Mouse (Mus musculus) testis, adult 2 months (tissue): ENCODE measurements around the gene Tuba8. TPM values are rescaled to one million over a fixed set of nuclear protein-coding genes. Genes with fewer than 3 reads are reported as not detected.

Experiments used
- H3K27ac ChIP-seq: fragments of 200-500 bp; 2 replicates; pipeline ENCODE4 v1.5.1; 2012; ENCODE audit warnings: low read depth, low read length; ENCODE audit not compliant: control insufficient read depth, insufficient read depth
- H3K27me3 ChIP-seq: fragments of 200-500 bp; 2 replicates; pipeline ENCODE4 v1.6.1; 2012; ENCODE audit warnings: mild to moderate bottlenecking, low read length, moderate library complexity; ENCODE audit not compliant: control insufficient read depth, insufficient read depth
- H3K36me3 ChIP-seq: fragments of 200-500 bp; 2 replicates; pipeline ENCODE4 v1.6.1; 2012; ENCODE audit warnings: mild to moderate bottlenecking, low read length; ENCODE audit not compliant: control insufficient read depth, insufficient read depth
- H3K4me1 ChIP-seq: fragments of 200-500 bp; 2 replicates; pipeline ENCODE4 v1.6.1; 2012; ENCODE audit warnings: low read length; ENCODE audit not compliant: control insufficient read depth, insufficient read depth
- H3K4me3 ChIP-seq: fragments of 200-500 bp; 2 replicates; pipeline ENCODE4 v1.5.1; 2012; ENCODE audit warnings: low read depth, mild to moderate bottlenecking, low read length, moderate library complexity, mixed read lengths; ENCODE audit not compliant: control insufficient read depth
- CTCF ChIP-seq: fragments of 200-500 bp; IDR thresholded peaks from 2 replicates; pipeline ENCODE4 v1.5.1; 2012; ENCODE audit warnings: low read depth, mild to moderate bottlenecking, inconsistent platforms, low read length, moderate library complexity; ENCODE audit not compliant: control insufficient read depth, insufficient read depth, insufficient replicate concordance
- POLR2A ChIP-seq: fragments of 200-500 bp; IDR thresholded peaks from 2 replicates; pipeline ENCODE4 v1.6.1; 2012; ENCODE audit warnings: low read depth, mild to moderate bottlenecking, inconsistent platforms, low read length, moderate library complexity; ENCODE audit not compliant: control insufficient read depth
- polyA plus RNA-seq: library from polyadenylated mRNA; depleted of rRNA; stranded (reverse); fragments of >200 nt; gene quantifications from 2 replicates; pipeline ENCODE4 v1.2.3, GENCODE M21; 2012

Tuba8 gene
- polyA plus RNA-seq, 1 experiment = 160 TPM

DNA sequence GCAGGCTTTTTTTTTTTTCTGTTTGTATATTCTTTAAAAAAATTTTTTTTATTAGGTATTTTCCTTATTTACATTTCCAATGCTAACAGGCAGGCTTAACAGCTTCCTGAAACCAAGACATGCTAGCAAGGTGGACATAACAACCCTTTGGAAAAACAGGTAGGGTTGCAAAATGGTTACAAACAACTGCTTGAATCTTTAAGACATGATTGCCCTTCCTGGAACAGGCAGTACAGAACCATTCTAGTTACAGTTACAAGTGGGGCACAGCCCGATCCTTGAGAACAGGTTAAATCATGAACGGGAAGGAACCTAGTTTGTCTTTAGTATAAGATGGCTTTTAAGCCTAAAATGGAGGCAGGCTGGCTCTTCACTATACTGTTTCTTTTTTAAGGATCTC, 25.9 kb downstream of the Tuba8 start:
- H3K36me3 ChIP-seq = no peaks in the 10 kb centered on the region
- TF ChIP-seq POLR2A = no peak
- no peak for TF ChIP-seq CTCF
- H3K4me1 ChIP-seq = no peaks in the 10 kb centered on the region
- H3K27me3 ChIP-seq = no peaks in the 10 kb centered on the region
- H3K4me3 ChIP-seq = no peak overlapping the region
- H3K27ac ChIP-seq = no peak overlapping the region

DNA sequence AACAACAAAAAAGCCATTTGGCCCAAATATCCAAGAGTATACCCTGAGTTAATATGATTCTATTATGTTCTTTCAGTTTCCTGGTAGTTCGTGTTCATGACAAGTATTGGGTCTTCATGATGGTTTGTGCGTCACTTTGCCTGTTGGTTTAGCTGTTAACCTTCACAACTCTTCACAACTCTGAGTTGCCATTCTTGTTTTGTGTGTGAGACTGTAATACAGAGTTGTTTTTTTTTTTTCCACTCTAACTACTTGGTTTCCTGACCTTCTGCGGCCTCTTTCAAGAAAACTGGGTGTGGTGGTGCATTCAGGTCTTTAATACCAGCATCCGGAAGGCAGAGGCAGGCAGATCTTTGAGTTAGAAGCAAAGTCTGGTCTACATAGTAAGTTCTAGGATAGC, 27.7 kb downstream of the Tuba8 start:
- Histone ChIP-seq H3K27me3 (no peaks in the 10 kb centered on the region), H3K36me3 (no peaks in the 10 kb centered on the region), H3K27ac (no peak overlapping the region), H3K4me1 (no peaks in the 10 kb centered on the region), H3K4me3 (no peak overlapping the region)
- TF ChIP-seq POLR2A (no peak), CTCF (no peak)

DNA sequence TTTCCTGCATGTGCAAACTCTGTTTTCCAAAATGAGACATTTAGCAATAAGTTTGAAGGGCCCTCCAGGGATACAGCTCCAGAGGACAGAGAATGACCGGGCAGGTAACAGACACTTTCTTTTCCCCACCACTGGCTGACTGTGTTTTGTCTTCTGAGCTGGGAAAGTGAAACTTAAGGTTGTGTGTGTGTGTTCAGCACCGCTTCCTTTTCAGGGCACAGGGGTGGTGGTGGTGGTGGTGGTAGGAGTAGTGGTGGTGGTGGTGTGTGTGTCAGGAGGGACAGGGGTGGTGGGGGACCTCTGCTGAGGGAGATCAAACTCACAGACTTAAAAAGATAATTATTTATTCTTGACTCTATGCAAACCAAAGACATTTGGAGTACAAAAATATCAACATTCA, 31.3 kb downstream of the Tuba8 start:
- H3K4me3 ChIP-seq = no peak overlapping the region
- H3K4me1 ChIP-seq = peaks cover 3% of the 10 kb centered on the region
- no peaks in the 10 kb centered on the region for H3K36me3 ChIP-seq
- H3K27ac ChIP-seq = no peak overlapping the region
- TF ChIP-seq CTCF = no peak
- no peak for TF ChIP-seq POLR2A
- H3K27me3 ChIP-seq = no peaks in the 10 kb centered on the region

DNA sequence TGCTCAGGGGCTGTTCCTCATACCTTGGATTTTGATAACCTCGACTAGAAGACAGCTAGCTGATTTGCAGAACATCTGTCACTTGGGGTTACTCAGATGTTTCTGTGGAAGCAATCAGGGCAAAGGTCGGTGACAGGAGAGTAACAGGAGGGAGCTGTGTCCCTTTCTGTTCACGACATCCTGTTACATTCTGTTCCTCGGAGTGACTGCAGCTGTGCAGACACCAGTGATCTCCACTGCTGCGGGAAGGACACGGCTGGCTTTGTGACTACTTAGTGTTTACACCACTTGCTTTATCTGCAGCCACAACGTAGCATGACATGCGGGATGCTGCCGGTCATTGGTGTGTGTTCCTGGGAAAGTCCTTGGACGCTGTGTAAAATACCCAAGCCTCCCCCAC, 32.7 kb downstream of the Tuba8 start:
- Histone ChIP-seq H3K4me1 (peaks cover 3% of the 10 kb centered on the region), H3K4me3 (no peak overlapping the region), H3K27me3 (no peaks in the 10 kb centered on the region), H3K27ac (no peak overlapping the region), H3K36me3 (no peaks in the 10 kb centered on the region)
- TF ChIP-seq POLR2A (no peak), CTCF (no peak)

DNA sequence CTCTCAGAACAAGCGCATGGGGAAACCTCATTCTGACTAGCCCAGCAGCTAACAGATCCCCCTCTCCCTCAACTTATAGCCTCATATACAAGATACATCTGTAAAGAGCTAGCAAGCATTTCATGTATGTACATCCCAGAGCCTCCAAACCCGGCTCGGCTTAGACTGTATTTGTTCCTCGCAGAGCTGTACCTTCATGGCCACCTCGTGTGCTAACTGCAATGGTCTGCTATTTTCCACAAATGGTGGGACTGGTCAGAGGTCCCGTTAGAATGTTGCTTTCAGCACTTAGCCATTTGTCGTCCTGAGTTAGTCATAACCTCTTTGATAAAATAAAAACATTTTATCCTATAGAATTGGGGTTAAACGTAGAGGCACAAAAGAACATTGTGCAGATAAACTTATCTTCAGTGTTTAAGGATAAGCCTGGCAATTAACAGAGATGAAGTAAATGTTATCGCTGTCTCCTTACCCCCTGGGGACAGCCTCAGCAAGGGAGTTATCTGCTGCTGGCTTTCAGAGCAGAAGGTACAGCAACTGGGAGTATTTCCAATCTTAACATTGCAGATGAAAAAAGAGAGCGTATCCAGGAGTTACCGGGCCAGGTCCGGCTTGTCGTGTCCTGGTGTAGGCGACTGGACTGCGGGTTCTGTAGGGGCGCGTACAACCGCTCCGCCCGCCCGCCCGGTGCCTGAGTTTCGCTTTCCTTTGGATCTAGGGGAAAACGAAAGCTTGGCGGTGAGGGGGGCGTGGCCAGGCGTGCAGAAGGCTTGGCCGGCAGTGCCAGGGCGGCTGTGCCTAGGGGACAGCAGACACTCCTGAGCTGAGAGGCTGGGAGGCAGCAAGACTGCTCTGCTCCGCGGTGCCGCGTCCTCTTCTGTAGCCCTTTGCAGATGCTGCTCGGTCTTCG, 34.9 kb downstream of the Tuba8 start, which contains the start of gene Usp18:
Usp18 (plus strand) TSS at position 780 of the 910 bp plus-strand sequence.
- Histone ChIP-seq H3K27me3 (no peaks in the 10 kb centered on the region), H3K4me1 (peaks cover 3% of the 10 kb centered on the region), H3K27ac (no peak within 1 kb of the TSS), H3K36me3 (no peaks in the 10 kb centered on the region), H3K4me3 (peak within 1 kb of the TSS; percentile 70)
- TF ChIP-seq CTCF (no peak), POLR2A (peak; percentile 78)

DNA sequence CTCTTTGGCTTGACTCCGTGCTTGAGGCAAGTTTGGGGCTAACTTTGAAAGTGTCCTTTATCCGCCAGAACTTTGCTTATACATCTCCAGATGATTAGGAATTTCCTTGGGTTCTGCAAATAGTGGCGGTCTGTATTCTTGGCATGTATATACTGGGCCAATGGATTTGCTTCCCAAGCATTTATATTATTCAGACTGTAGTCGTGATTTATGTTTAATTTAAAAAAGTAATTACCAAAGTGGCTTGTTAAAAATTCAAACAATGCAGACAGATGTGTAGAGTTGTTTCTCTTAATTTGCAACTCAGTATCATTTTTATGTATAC, 35.5 kb downstream of the Tuba8 start:
- H3K4me1 ChIP-seq = peaks cover 3% of the 10 kb centered on the region
- H3K27me3 ChIP-seq = no peaks in the 10 kb centered on the region
- no peak overlapping the region for H3K27ac ChIP-seq
- no peak for TF ChIP-seq CTCF
- TF ChIP-seq POLR2A = no peak
- no peaks in the 10 kb centered on the region for H3K36me3 ChIP-seq
- peak overlapping the region; percentile 70 for H3K4me3 ChIP-seq

DNA sequence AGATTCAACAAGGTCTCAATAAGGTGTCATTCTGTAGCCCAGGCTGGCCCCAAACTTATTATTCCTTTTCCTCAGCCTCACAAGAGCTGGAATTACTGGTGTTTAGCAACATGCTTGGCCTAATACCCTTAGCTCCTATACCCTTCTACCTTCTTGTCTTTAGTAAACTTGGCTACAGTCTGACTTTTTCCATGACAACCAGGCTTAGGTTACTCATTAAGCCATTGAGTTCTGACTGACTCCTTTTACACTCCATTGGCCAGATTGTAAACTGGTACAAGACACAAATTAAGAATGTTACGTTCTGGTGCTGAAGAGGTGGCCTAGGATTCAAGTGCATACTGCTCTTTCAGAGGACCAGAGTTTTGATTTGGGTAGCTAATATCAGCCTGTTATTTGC, 39.9 kb downstream of the Tuba8 start:
- Histone ChIP-seq H3K36me3 (no peaks in the 10 kb centered on the region), H3K27ac (no peak overlapping the region), H3K4me1 (peaks cover 3% of the 10 kb centered on the region), H3K27me3 (no peaks in the 10 kb centered on the region), H3K4me3 (no peak overlapping the region)
- TF ChIP-seq CTCF (no peak), POLR2A (no peak)
